Mouse (Mus musculus): ENCODE data around the gene Snrnp200. TPM values are rescaled to one million over a fixed set of nuclear protein-coding genes. Genes with fewer than 3 reads are reported as not detected.

Snrnp200 gene
- 11.1 and 17.5 TPM in 2 replicates for polyA plus RNA-seq (2012)

GRCm38 (mm10) chr2:127207547-127208451 lies at the start of gene Snrnp200, which contains the start of gene 1810024B03Rik:
Snrnp200 (plus strand) TSS chr2:127208386.
1810024B03Rik (minus strand) TSS chr2:127208280.

GRCm38 (mm10) chr2:127247592-127248333 lies 39.6 kb downstream of the Snrnp200 start, which contains the start of the genes Ciao1 and Tmem127:
Ciao1 (minus strand) TSS chr2:127247816.
Tmem127 (plus strand) TSS chr2:127247908.

GRCm38 (mm10) chr2:127269491-127270299 lies 61.5 kb downstream of the Snrnp200 start, which contains the start of gene Stard7:
Stard7 (plus strand) TSS chr2:127270218.

Other genes starting within 250 kb of the Snrnp200 start
- 2.9 and 3.4 TPM in 2 replicates for gene Ap4e1, start 199.7 kb upstream of the Snrnp200 start, polyA plus RNA-seq (2012)
- 3.8 and 4.6 TPM in 2 replicates for gene Blvra, start 137.7 kb upstream of the Snrnp200 start, polyA plus RNA-seq (2012)
- 7.2 and 8.2 TPM in 2 replicates for gene Ncaph, start 74.4 kb upstream of the Snrnp200 start, polyA plus RNA-seq (2012)
- 4.7 and 7.2 TPM in 2 replicates for gene Itpripl1, start 64.9 kb upstream of the Snrnp200 start, polyA plus RNA-seq (2012)
- gene 1810024B03Rik, start 106 bp upstream of the Snrnp200 start, polyA plus RNA-seq (2012), result 0.28 and 0.38 TPM in 2 replicates
- 6.8 and 8.0 TPM in 2 replicates for gene Ciao1, start 39.4 kb downstream of the Snrnp200 start, polyA plus RNA-seq (2012)
- gene Tmem127, start 39.5 kb downstream of the Snrnp200 start, polyA plus RNA-seq (2012), result 17.3 and 18.4 TPM in 2 replicates
- 37.9 and 38.4 TPM in 2 replicates for gene Stard7, start 61.8 kb downstream of the Snrnp200 start, polyA plus RNA-seq (2012)
- gene Dusp2, start 127.8 kb downstream of the Snrnp200 start, polyA plus RNA-seq (2012), result 83.3 and 104 TPM in 2 replicates
- 0.03 TPM in 1 of 2 replicates, not detected in the other for gene Astl, start 130.3 kb downstream of the Snrnp200 start, polyA plus RNA-seq (2012)
- gene Adra2b, start 154.8 kb downstream of the Snrnp200 start, polyA plus RNA-seq (2012), result 0.02 and 0.11 TPM in 2 replicates
- gene Gpat2, start 216.8 kb downstream of the Snrnp200 start, polyA plus RNA-seq (2012), result 0.06 TPM in 1 of 2 replicates, not detected in the other
- gene Fahd2a, start 236.2 kb downstream of the Snrnp200 start, polyA plus RNA-seq (2012), result 18.8 and 29.7 TPM in 2 replicates

Measured in megakaryocyte-erythroid progenitor cell, adult 5 weeks (primary cell).